Mouse (Mus musculus) heart, adult 10 weeks (tissue): ENCODE measurements around the gene Adcy7. TPM values are rescaled to one million over a fixed set of nuclear protein-coding genes. Genes with fewer than 3 reads are reported as not detected.

ENCODE experiments used
- polyA plus RNA-seq: library from polyadenylated mRNA; stranded (reverse); fragments of 350-450 nt; fragmentation: Illumina TruSeq; extraction: RNeasy Lipid Tissue Mini Kit (QIAGEN cat#74804); gene quantifications from one replicate; pipeline ENCODE4 v1.2.3, GENCODE M21; 2014; ENCODE audit warnings: low read depth, low replicate concordance

The Adcy7 gene
- polyA plus RNA-seq = 7.1 TPM

GRCm38 (mm10) chr8:88272231-88273050, at the start of gene Adcy7:
Gene Adcy7 (plus strand): TSS chr8:88272403.

GRCm38 (mm10) chr8:88361708-88362428, 89.7 kb downstream of the Adcy7 start, which contains the start of gene Brd7:
Gene Brd7 (minus strand): TSS chr8:88362194.

Other genes starting within 250 kb of the Adcy7 start
- gene Cnep1r1, start 153.6 kb upstream of the Adcy7 start, polyA plus RNA-seq = 48.4 TPM
- gene Heatr3, start 134.5 kb upstream of the Adcy7 start, polyA plus RNA-seq = 32.2 TPM
- 21.2 TPM for gene Tent4b, start 73.2 kb upstream of the Adcy7 start, polyA plus RNA-seq
- gene Brd7, start 89.8 kb downstream of the Adcy7 start, polyA plus RNA-seq = 84.9 TPM
- 3.0 TPM for gene Nkd1, start 249.0 kb downstream of the Adcy7 start, polyA plus RNA-seq